Mouse (Mus musculus): Measurements from ENCODE around the gene H3f3a.

The H3f3a gene

DNA sequence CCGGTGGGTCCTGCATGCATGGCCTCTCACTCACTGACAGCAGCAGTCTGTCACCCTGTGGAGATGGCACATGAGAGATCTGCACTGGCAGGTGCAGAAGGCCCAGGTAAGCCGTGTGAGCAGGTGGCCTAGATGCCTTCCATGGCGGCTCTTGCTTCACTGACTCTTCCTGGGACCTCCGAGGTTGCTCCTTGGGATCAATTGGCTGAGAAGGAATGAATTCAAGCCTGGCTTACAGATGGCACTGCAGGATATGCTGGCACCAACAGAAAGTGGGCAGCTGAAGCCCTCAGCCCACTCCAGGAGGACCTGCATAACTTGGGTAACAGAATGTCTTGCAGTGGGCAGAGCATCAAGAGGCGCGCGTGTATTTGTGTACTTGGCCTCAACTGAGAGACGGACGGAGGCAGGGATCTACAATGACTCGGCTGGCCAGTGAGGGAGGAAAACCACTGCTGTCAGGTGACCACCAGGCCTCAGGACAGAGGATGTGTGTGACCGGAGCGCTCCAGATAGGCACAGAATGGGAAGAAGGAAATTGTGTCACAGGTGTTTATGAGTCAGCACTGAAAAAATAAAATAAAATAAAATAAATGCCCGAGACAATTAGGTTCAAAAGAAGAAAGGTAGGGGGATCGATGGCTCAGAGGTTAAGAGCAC is 21.8 kb downstream of the H3f3a start:
- no peak for DNase-seq (ENCODE audit: inconsistent age in 2 of 2, low spot score in 1 of 2)

DNA sequence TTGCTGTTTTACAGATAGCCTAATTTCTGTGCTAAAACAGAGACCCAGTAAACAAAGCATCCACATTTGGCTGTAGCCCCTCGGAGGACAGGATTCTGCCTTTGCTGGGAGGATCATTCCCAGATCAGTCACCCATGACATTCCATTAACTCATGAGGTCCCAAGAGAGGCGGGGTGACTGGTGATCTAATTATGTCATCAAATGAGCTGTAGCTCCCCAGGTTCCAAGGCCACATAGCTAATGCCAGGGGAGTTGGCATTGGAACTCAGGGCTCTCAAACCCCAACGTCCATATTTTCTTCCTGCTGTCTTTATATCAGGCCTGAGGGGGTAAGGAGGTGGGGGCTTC is 30.2 kb downstream of the H3f3a start:
- peak; percentile 59 to 79 for DNase-seq (ENCODE audit: inconsistent age in 2 of 2, low spot score in 1 of 2)

DNA sequence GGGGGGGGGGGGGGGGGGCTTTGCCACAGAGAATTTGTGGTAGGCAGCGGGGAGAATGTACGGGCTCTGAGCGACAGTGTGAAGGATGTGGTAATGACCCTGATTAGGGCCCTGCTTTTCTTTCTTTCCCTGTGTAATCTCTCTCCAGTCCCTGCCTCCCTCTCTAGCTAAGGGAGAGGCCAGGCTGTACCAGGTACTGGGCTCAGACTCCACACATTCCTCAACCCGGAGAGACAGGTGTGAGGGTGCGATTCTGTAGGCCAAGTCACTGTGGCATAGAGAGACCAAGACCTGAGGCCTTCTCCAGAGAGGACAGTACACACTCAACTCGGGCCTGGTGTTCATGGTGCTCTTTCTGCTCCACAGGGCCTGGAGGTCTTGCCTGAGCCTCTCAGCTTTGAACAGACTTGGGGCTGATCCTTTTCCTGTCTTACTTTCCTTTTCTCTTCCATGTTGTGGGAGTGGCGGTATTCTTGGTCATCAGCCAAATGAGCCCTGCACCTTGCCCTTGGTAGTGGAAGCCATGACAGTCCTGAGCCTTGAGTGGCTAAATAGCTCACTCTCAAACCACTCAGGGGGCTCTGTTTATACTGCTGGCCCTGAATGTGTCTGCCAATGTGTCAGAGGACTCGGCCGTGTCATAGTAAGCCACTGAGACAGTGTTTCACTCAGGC is 30.7 kb downstream of the H3f3a start:
- DNase-seq (ENCODE audit: inconsistent age in 2 of 2, low spot score in 1 of 2): peak in 1 of 2 experiments; percentile 69

DNA sequence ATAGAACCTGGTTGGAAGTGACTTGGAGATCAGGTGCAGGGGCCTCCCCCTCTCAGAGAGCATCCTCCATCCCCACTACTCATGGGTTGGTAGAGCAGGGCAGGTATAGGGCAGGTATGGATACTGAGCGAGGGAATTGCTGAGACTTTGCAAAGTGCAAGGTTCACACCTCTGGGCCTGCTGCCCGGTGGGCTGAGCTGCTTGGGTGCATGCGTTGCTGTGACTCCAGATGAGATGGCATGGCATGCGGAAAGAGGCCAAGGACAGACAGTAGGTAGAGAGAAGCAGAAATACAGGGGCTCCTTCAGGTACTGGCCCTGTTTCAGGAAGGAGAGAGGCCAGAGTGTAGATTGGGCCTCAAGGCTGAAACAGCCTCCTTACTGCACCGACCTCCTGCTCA is 32.5 kb downstream of the H3f3a start:
- DNase-seq (ENCODE audit: inconsistent age in 2 of 2, low spot score in 1 of 2): no peak

DNA sequence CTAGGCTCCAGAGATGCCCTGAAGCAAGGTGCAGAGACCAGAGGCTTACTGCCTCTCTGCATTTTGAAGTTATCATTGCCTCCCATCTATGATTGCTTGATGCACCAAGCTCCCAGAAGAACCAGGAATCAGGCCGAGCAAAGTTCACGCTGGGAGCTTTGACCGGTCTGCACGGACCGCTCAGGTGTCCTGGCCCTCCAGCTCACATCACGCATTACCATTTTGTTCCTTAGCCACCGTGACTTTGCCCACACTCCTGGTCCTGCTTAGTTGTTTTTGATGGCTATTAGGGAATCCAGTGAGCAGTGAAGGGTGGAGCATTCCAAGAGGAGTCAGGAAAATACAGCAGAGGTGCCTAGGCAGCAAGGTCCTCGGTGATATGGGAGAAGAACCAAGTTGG is 33.5 kb downstream of the H3f3a start:
- no peak for DNase-seq (ENCODE audit: inconsistent age in 2 of 2, low spot score in 1 of 2)

DNA sequence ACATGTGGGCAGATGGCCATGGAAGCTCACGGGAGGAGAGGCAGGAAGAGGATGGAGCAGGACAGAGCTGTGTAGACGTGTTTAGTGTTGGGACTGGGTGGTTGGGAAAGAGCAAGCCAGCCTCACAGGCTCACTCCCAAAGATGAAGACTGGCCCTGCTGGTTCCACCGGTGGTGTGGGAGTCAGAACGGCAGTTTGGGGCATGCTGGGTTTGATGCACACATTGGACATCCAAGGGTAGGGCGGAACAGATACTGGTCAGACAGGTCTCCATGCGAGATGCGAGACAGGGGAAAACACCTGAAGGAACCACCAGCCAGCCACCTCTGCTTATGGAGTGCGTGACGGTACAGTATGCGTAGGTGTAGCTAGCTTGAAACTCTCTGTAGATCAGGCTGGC is 34.8 kb downstream of the H3f3a start:
- DNase-seq (ENCODE audit: inconsistent age in 2 of 2, low spot score in 1 of 2): no peak

DNA sequence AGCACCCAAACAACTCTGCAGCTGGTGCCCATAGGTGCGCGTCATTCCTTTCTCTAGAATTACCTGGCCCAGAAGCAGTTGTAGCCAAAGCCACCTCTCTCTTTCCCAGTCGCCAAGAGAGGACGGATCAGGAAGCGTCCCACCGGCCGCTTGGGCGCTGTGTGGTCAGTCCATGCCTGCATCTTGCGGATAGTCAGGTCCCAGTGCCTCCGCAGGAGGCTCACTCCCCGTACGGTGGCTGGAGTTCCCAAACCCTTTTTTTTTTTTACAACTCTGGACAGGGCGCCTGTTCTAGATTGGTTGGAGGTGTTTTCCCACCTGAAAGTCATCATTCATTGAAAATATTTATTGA is 35.4 kb downstream of the H3f3a start:
- DNase-seq (ENCODE audit: inconsistent age in 2 of 2, low spot score in 1 of 2): no peak

DNA sequence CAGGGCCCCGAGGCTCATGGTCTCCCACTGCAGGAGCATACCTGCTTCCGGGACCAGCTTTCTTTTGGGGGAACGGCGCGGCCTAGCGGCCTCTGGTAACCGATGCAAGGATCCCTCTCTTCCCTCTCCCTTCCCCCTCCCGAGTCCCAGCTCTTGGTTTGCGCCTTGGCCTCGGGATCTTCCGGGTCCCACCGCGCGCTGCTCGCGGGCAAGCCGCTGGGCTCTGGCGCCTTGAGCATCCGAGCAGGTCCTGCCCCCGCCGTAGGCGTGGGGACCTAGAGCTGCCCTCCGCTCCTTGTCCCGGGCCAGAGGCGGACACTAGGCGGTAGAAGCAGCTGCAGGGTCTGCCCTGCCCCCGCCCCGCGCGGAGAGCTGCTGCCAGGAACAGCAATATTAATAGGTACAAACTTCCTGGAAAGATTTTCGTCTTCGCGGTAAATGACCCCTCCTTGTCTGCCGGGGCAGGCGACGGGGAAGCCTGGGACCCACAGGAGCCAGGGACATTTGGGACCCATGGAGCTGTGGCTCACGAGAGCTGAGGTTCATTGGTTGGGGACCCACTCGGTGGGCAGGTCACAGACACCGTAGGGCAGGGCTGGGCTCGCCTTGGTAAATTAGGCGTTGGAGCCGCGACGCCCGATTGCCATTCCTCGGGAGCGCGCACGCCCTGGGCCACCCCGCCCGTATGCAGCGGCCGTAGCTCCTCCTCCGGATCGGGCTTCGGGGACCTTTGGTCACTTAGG is 35.9 kb downstream of the H3f3a start:
- peak; percentile 90 to 96 for DNase-seq (ENCODE audit: inconsistent age in 2 of 2, low spot score in 1 of 2)

DNA sequence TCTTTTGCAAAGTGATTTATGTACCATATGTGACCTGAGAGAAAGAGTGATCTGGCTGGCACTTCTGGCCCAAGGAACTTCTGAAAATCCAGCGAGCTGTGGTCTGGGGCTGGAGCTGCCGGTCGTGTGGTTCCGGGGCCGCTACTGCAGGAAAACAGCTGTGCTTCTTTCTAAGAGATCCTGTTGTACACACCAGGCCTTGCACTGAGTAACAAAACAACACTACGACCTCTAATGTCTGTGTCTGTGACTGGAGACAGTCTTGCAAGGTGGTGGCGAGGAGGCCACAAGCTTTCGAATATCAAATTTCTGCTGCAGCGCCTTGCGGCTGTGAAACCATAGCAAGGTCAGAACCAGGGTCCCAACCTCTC is 36.5 kb downstream of the H3f3a start:
- DNase-seq (ENCODE audit: inconsistent age in 2 of 2, low spot score in 1 of 2): no peak

DNA sequence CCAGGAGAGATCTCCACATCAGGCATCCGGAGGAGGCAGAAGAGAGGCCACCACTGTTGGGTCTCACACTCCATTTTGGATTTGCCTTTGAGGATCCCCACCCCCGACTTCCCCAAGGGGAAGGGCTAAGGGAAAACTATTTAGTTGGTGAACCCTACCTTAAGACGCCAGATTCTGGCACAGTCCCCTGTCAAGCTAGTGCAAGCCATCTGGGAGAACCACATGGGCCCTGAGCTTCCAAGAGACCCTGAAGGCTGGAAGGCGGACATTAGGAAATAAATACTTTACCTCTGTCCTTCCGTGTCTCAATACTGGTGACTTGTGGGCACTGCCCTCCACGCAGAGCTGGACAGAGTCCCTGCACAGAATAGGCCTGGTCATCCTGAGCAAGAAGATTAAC is 37.2 kb downstream of the H3f3a start:
- DNase-seq (ENCODE audit: inconsistent age in 2 of 2, low spot score in 1 of 2): peak in 1 of 2 experiments; percentile 37

DNA sequence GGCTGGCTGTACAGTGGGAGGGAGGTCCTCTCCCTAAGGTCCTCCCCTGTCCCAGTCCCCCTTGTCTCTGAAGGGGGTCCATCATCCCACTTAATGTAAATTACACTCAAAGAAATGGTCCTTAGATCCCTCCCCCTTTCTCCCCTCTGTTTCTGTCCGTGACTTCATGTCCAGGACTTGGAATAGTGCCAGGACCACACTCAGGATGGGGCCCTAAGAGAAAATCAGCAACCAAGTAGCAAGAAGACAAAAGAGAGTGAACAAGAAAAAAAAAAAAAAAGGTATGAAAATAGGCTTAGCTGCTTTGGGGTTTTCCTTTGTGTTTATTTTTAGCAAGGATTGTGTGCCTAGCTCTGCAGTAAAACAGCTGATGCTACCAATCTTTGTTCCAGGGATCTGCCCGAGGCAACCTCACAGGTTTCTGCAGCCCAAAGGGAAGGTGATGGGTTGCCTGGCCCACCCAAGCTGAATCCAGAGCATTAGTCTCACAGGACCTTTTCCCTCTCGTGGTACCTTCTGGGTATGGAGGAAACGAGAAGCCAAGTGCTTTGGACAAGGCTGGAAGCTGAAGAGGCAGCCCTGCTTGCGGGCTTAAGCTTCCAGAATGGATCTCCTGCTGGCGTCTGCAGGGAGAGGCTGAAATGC is 37.8 kb downstream of the H3f3a start:
- DNase-seq (ENCODE audit: inconsistent age in 2 of 2, low spot score in 1 of 2): no peak

DNA sequence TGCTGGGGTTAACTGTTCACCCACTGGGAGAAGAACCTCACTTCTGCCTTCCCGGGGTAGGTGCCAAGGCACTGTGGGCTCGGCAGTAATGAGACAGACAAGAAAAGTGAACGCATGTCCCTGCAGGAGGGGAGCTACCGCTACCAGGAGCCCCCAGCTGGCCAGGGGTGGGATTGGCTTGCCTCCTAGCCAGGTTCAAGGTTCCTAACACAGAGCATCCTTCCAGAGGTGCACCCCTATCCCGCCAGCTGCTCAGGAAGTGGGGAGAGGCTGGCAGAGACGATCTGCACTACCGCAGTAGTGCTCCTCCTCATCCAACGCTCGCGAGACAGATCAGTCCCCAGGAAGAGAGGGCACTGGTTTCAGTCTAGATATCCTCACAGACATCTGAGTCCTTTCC is 38.4 kb downstream of the H3f3a start:
- no peak for DNase-seq (ENCODE audit: inconsistent age in 2 of 2, low spot score in 1 of 2)

DNA sequence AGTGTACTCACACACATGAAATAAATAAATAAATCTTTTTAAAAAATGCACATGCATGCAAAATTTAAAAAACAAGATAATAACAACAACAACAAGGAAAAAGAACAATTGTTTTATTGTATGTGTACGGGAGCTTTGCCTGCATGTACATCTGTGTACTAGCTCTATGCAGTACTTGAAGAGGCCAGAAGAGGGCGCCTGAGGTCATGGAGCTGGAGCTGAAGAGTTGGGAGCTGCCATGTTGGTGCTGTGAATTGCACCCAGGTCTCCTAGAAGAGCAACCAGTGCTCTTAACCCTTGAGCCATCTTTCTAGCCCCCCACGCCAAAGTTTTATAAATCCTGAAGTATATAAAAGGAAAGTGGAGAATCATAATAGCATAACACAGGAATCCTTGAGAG is 39.1 kb downstream of the H3f3a start:
- DNase-seq (ENCODE audit: inconsistent age in 2 of 2, low spot score in 1 of 2): no peak

DNA sequence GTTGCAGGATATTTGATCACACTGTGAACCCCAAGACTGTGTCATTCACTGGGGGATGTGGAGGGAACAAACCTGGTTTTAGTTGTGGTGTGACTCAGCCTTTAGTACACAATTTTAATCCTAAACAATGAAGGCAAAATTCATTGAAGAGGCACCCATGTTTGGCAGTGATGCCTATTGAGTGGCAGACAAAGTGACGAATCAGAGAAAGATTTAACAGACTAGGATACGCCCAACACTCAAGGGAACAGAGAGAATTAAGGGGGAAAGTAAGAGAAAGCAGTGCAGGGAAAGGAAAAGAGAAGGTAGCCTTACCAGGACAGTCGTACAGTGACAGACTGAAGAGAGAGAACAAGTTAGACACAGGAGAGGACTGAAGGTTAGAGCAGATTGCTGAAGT is 41.5 kb downstream of the H3f3a start:
- no peak for DNase-seq (ENCODE audit: inconsistent age in 2 of 2, low spot score in 1 of 2)

DNA sequence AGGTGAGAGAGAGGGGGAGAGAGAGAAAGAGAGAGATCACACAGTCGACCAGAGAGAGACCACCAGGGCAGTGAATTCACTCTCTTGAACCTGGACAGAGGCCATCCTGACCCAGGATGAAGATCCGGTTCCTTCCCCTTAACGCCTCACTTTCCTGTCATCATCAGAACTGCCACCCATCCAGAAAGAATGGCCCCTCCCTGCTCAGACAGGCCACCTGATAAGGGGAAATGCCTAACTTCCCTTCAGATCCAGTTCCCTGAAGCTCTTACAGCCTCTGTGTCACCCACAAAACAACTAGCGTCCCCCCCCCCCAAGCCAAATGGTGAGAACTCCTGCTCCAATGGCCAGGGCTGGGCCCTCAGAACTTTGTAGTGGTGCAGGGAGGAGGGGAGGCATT is 42.0 kb downstream of the H3f3a start:
- no peak for DNase-seq (ENCODE audit: inconsistent age in 2 of 2, low spot score in 1 of 2)

DNA sequence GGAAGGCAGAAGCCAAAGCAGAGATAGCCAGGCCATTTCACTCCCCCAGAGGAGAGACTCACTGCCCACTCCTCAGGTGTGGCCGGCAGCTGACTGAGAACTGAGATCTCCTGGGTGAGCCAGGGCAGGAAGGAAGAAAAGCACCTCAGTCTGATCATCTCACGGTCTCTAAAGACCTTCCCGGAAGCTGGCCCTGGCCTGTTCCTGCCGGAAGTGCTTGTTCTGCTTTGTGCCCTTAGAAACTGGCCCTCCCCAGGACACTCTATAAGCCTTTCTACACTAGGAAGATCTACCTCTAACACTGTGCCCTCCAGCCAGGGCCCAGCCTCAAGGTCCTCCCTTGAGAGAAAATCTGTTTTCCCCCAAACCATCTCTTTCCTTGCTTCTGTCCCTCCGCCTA is 42.4 kb downstream of the H3f3a start:
- no peak for DNase-seq (ENCODE audit: inconsistent age in 2 of 2, low spot score in 1 of 2)

DNA sequence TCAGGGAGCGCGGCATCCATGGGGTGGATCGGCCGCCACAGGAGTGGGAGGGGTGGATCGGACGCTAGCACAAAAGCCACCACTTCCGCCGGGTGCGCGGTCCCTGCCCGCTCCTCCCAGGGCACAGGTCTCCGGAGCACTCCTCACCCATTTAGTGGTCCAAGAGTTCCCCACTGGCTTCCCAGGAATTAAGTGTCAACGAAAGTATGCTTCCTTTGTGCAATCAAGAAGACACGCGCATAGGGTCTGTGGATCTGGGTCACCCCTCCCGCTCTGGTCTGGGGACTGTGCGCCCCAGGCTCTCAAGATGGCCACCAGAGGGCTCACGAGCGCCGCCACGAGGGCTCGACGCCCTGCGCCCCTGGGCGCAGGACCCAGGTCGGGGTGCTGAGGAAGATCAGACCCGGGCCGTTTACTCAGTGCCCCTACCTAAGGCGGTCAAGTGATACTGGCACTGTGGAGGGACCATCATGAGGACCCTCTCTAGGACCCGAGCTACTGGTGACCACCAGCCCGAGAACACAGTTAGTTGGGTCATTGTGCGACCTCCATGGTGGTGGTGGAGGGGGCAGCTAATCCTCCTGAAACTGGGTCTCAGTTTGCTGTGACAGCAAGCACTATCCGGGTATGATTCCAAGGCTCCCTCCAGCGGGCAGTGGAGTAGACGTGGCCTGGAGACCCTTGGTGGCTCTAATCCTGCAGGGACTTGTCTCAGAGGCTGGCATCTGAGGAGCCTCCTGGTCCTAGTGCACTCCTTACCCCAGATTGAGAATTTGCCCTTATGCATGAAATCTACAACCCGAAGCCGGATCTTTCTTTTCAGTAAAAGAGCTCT is 45.2 kb downstream of the H3f3a start:
- peak; percentile 85 to 95 for DNase-seq (ENCODE audit: inconsistent age in 2 of 2, low spot score in 1 of 2)

DNA sequence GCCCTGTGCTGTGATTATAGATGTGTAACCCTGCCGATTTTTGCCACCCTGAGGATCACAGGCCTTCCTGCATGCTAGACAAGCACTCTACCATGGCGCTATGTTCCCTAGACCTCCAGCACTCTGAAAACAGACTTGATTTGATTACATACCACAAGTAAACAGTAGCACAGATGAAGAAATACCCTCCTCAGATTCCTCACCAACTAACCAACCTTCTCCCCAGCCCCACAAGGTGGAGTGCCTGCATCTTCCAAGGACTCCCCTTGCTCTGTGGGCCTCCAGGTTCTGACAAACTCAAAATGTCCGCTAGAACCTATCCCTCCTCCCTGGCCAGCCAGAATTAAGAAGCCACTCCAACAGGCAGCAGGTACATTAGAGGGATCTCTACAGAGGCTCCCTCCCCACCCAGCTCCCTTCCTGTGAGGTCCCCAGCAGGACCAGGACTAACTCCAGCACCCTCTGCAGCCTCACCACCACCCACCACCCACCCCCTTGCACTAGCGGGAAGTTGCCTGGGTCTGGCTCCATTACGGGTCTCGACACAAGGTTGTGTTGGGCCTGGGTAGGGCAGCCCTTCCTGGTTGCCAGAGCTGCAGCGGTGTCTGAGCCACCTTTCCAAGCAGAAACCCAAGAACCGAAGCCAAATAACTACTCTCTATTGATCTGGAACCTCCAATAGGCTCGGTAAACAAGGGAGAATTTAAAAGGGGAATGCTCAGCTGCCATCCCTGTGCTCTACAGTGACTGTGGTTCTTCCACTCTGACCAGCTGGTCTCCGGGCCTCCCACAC is 46.0 kb downstream of the H3f3a start:
- DNase-seq (ENCODE audit: inconsistent age in 2 of 2, low spot score in 1 of 2): no peak

DNA sequence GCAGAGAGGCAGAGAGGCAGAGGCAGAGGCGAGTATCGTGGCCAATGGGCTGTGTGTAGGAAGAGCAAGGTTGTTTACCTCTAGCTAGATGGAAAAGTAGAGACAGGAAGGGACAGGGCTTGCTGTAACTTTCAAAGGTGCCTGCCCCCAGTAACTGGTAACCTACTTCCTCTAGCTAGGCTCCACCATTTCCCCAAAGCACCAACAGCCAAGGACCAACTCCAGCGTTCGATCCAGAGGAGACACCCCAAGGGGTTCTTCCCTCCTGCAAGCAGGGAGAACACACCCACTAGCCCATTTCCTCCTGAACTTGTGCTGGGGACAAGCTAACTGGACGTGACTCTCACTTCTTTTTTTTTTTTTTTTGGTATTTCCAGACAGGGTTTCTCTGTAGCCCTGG is 47.2 kb downstream of the H3f3a start:
- peak in 1 of 2 experiments; percentile 44 for DNase-seq (ENCODE audit: inconsistent age in 2 of 2, low spot score in 1 of 2)

DNA sequence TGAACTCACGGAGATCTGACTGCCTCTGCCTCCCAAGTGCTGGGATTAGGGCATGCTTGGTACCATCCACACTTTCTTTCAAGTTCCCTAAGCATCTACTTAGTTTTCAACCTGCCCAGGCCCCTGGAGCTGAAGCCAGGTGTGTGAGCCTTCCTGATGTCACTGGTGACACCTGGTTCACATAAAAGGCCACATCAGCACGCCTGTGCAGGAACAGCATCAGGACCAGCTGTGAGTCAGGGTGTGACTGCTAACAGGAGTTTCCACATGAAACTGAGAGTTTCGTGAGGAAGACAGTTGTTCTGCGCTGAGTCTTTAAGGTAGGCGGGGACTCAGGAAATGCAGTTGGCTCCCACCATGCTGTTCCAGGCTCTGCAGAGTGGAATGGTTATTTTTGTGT is 48.4 kb downstream of the H3f3a start:
- no peak for DNase-seq (ENCODE audit: inconsistent age in 2 of 2, low spot score in 1 of 2)
